Mouse (Mus musculus) liver, embryonic 14.5 days (tissue): ENCODE data around the gene Lexm. TPM values are rescaled to one million over a fixed set of nuclear protein-coding genes. Genes with fewer than 3 reads are reported as not detected.

Source experiments
- ATAC-seq: fragments of 200-750 bp; cut with Nextera tagmentation; 2 replicates; pipeline ENCODE4 v1.8.0; 2017; ENCODE audit warnings: moderate number of reproducible peaks, mild to moderate bottlenecking, moderate library complexity; ENCODE audit not compliant: insufficient read depth
- DNase-seq, 3 experiments: peaks; one replicate each; pipeline ENCODE4 v3.0.0-alpha.2; 2012 to 2013; ENCODE audit warnings: low read depth in 3 of 3, low spot score in 3 of 3
- H3K27ac ChIP-seq: fragments of 300-500 bp; sonication (generic); 2 replicates; pipeline ENCODE4 v1.5.1; 2014; ENCODE audit warnings: moderate library complexity, mild to moderate bottlenecking, control low read depth, inconsistent platforms
- H3K27me3 ChIP-seq: fragments of 300-500 bp; sonication (generic); 2 replicates; pipeline ENCODE4 v1.6.1; 2014; ENCODE audit warnings: mild to moderate bottlenecking, low read length, moderate library complexity; ENCODE audit not compliant: control insufficient read depth, insufficient read depth
- H3K36me3 ChIP-seq: fragments of 300-500 bp; sonication (generic); replicated peaks from 2 replicates; pipeline ENCODE4 v1.6.1; 2014; ENCODE audit warnings: low read depth; ENCODE audit not compliant: control insufficient read depth, insufficient read depth
- H3K4me1 ChIP-seq, 2 experiments: fragments of 200-500 bp in 1 of 2; fragments of 300-500 bp in 1 of 2; sonication (generic) in 1 of 2; replicated peaks; 2 replicates each; pipeline ENCODE4 v1.6.1; 2012 to 2014; ENCODE audit warnings: antibody characterized with exemption in 1 of 2, inconsistent platforms in 1 of 2, low read length in 1 of 2; ENCODE audit not compliant: control insufficient read depth in 2 of 2, insufficient read depth in 2 of 2
- H3K4me2 ChIP-seq: fragments of 300-500 bp; sonication (generic); 2 replicates; pipeline ENCODE4 v1.6.1; 2014; ENCODE audit warnings: low read depth, mild to moderate bottlenecking, control low read depth, moderate library complexity
- H3K4me3 ChIP-seq, 2 experiments: fragments of 200-500 bp in 1 of 2; fragments of 300-500 bp in 1 of 2; sonication (generic) in 1 of 2; 2 replicates each; pipeline ENCODE4 v1.5.1; 2012 to 2014; ENCODE audit warnings: low read depth in 2 of 2, low read length in 2 of 2, mild to moderate bottlenecking in 2 of 2, control low read depth in 1 of 2, inconsistent platforms in 1 of 2, moderate library complexity in 1 of 2; ENCODE audit not compliant: insufficient read depth in 1 of 2
- H3K9ac ChIP-seq: fragments of 300-500 bp; sonication (generic); replicated peaks from 2 replicates; pipeline ENCODE4 v1.6.1; 2014; ENCODE audit warnings: mild to moderate bottlenecking, control low read depth, moderate library complexity
- H3K9me3 ChIP-seq: fragments of 300-500 bp; sonication (generic); 2 replicates; pipeline ENCODE4 v1.6.1; 2016; ENCODE audit warnings: low read length, mixed read lengths; ENCODE audit not compliant: control insufficient read depth
- CTCF ChIP-seq: IDR thresholded peaks from 2 replicates; pipeline ENCODE4 v1.5.1; 2016; ENCODE audit warnings: antibody characterized with exemption, low read depth, control low read depth
- EP300 ChIP-seq: IDR thresholded peaks from 2 replicates; pipeline ENCODE4 v1.6.1; 2016; ENCODE audit warnings: antibody characterized with exemption, low read depth
- WGBS: fragments of 180-500 bp; shearing (Covaris S2); extraction: QIAGEN DNeasy Blood & Tissue Kit; methylation state at CpG from one replicate; pipeline ENCODE4 v1.1.7; 2014; ENCODE audit not compliant: insufficient replicate concordance; 5-methylcytosine and 5-hydroxymethylcytosine counted together
- polyA plus RNA-seq, 2 experiments: library from polyadenylated mRNA; depleted of rRNA in 1 of 2; stranded (reverse) in 1 of 2; unstranded in 1 of 2; fragments of >200 nt; fragmentation: Nextera tagmentation in 1 of 2; extraction: Ambion mirVana in 1 of 2; gene quantifications; 2 replicates each; pipeline versions ENCODE4 v1.2.1 to v1.2.3; 2012 to 2014

Gene Lexm
- polyA plus RNA-seq, 2 experiments = 0.10 TPM; not detected in 1

DNA sequence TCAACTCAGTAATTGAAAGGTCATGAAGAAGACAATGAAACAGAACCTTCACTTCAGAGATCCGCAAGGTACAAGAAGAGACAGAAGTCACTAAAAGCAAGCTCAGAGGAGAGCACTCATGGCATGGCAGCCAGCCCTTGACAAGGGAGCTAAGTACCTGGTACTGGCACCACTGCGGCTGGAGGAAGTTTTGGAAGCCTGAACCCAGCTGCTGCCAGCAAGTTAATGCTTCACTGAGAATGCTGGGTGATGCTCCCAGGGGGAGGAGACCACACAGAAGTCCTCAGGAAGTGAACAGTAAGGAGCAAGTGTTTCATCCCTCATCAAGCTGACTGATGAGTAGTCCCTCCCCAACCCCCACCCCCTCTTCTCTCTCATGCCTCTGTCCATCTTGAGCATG, 74.8 kb downstream of the Lexm start:
- 63% methylated on average over 2 of the region's 2 CpGs for WGBS

DNA sequence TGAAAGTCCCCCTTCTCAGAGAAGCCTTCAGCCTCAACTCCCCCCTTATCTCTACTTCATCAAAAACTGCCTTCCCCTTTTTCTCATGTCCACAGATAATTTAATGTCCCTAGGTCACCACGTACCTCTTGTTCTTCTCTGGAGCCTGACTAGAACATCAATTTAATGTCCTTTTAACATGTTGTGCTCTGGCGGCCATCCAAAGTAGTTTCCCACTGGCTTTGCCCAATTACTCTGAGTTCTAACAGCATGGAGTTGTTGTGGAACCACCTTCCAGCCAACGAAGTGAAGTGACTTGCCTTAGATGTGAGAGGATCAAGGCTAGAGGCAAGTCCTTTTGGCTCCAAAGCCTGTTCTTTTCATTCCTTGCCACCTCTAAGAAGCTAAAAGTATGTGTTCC, 75.5 kb downstream of the Lexm start:
- Histone ChIP-seq H3K4me1 (no peaks in the 10 kb centered on the region), H3K4me3 (no peak overlapping the region), H3K9ac (no peak overlapping the region), H3K9me3 (no peaks in the 10 kb centered on the region), H3K4me2 (no peak overlapping the region), H3K36me3 (no peaks in the 10 kb centered on the region), H3K27ac (no peak overlapping the region), H3K27me3 (no peaks in the 10 kb centered on the region)
- 26% methylated on average over 3 of the region's 3 CpGs for WGBS
- DNase-seq = no peak
- no peak for ATAC-seq
- no peak for TF ChIP-seq CTCF
- no peak for TF ChIP-seq EP300

More for the DNA sequence above, 74.8 kb downstream of the Lexm start:
- TF ChIP-seq CTCF = no peak
- no peak for TF ChIP-seq EP300
- no peak overlapping the region for H3K9ac ChIP-seq
- DNase-seq (no peak), ATAC-seq (no peak)
- no peak overlapping the region for H3K4me2 ChIP-seq
- no peaks in the 10 kb centered on the region for H3K9me3 ChIP-seq
- H3K36me3 ChIP-seq = no peaks in the 10 kb centered on the region
- H3K4me1 ChIP-seq = no peaks in the 10 kb centered on the region; a peak in 1 of 4 replicates
- no peak overlapping the region for H3K27ac ChIP-seq
- no peak overlapping the region for H3K4me3 ChIP-seq
- no peaks in the 10 kb centered on the region for H3K27me3 ChIP-seq

Other genes with a start within 250 kb of the Lexm start
- 47.9 and 50.9 TPM in 2 replicates for gene Pcsk9, start 152.9 kb downstream of the Lexm start, polyA plus RNA-seq (2012; rRNA removed)
- 37.8 and 41.1 TPM in 2 replicates for gene Pcsk9, start 152.9 kb downstream of the Lexm start, polyA plus RNA-seq (2014; fragmentation: Nextera tagmentation; extraction: Ambion mirVana)
- gene Bsnd, start 125.0 kb downstream of the Lexm start, polyA plus RNA-seq (2012; rRNA removed) = not detected in 2 replicates
- not detected in 2 replicates for gene Bsnd, start 125.0 kb downstream of the Lexm start, polyA plus RNA-seq (2014; fragmentation: Nextera tagmentation; extraction: Ambion mirVana)
- 52.8 and 53.2 TPM in 2 replicates for gene Dhcr24, start 56.2 kb downstream of the Lexm start, polyA plus RNA-seq (2012; rRNA removed)
- gene Dhcr24, start 56.2 kb downstream of the Lexm start, polyA plus RNA-seq (2014; fragmentation: Nextera tagmentation; extraction: Ambion mirVana) = 20.5 and 25.3 TPM in 2 replicates
- 0.02 and 0.13 TPM in 2 replicates for gene Ttc22, start 5.2 kb upstream of the Lexm start, polyA plus RNA-seq (2012; rRNA removed)
- 0.06 TPM in 1 of 2 replicates, not detected in the other for gene Ttc22, start 5.2 kb upstream of the Lexm start, polyA plus RNA-seq (2014; fragmentation: Nextera tagmentation; extraction: Ambion mirVana)
- gene Pars2, start 33.8 kb upstream of the Lexm start, polyA plus RNA-seq (2012; rRNA removed) = 3.8 and 3.9 TPM in 2 replicates
- 4.3 and 5.8 TPM in 2 replicates for gene Pars2, start 33.8 kb upstream of the Lexm start, polyA plus RNA-seq (2014; fragmentation: Nextera tagmentation; extraction: Ambion mirVana)
- 31.1 and 34.3 TPM in 2 replicates for gene Ttc4, start 61.7 kb upstream of the Lexm start, polyA plus RNA-seq (2012; rRNA removed)
- 30.6 and 31.1 TPM in 2 replicates for gene Ttc4, start 61.7 kb upstream of the Lexm start, polyA plus RNA-seq (2014; fragmentation: Nextera tagmentation; extraction: Ambion mirVana)
- gene Mroh7, start 113.7 kb upstream of the Lexm start, polyA plus RNA-seq (2012; rRNA removed) = 0.16 and 0.22 TPM in 2 replicates
- 0.06 and 0.14 TPM in 2 replicates for gene Mroh7, start 113.7 kb upstream of the Lexm start, polyA plus RNA-seq (2014; fragmentation: Nextera tagmentation; extraction: Ambion mirVana)
- 0.03 and 0.06 TPM in 2 replicates for gene Fam151a, start 116.6 kb upstream of the Lexm start, polyA plus RNA-seq (2012; rRNA removed)
- not detected in 2 replicates for gene Fam151a, start 116.6 kb upstream of the Lexm start, polyA plus RNA-seq (2014; fragmentation: Nextera tagmentation; extraction: Ambion mirVana)
- 3.9 and 4.1 TPM in 2 replicates for gene Acot11, start 187.8 kb upstream of the Lexm start, polyA plus RNA-seq (2012; rRNA removed)
- 4.1 and 5.1 TPM in 2 replicates for gene Acot11, start 187.8 kb upstream of the Lexm start, polyA plus RNA-seq (2014; fragmentation: Nextera tagmentation; extraction: Ambion mirVana)